Mouse (Mus musculus): ENCODE data around the gene Urgcp. TPM values are rescaled to one million over a fixed set of nuclear protein-coding genes. Genes with fewer than 3 reads are reported as not detected.

Urgcp gene
- polyA plus RNA-seq, 1 experiment = not detected

DNA sequence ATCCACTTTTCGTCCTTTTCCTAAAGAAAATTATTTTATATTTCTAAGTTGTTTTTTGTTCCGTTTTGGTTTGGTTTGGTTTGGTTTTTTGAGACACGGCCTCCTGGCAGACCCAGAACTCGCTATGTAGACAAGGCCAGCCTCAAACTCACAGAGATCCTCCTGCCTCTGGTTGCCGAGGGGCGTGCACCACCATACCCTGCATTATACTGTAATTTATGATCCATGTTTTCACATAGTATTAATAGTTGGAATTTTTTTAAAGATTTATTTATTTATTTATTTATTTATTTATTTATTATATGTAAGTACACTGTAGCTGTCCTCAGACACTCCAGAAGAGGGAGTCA lies 432 bp upstream of the Urgcp start:
- 0 out of 2 replicates have a peak, but pooled peaks cover 2% of the 10 kb centered on the region for H3K4me1 ChIP-seq (ENCODE audit: control insufficient read depth, insufficient read depth, low read length)
- no peak overlapping the region for H3K27ac ChIP-seq (ENCODE audit: insufficient read depth, low read depth, low read length)
- 14% methylated on average over 6 of the region's 6 CpGs for WGBS
- no peak for TF ChIP-seq POLR2A (IDR thresholded peaks at IDR 0.05; ENCODE audit: insufficient read depth, low read depth, low read length)
- TF ChIP-seq CTCF (IDR thresholded peaks at IDR 0.05; ENCODE audit: insufficient read depth, low read depth, low read length) = no peak
- H3K4me3 ChIP-seq (ENCODE audit: insufficient read depth, low read depth, low read length) = peak overlapping the region; percentile 98

DNA sequence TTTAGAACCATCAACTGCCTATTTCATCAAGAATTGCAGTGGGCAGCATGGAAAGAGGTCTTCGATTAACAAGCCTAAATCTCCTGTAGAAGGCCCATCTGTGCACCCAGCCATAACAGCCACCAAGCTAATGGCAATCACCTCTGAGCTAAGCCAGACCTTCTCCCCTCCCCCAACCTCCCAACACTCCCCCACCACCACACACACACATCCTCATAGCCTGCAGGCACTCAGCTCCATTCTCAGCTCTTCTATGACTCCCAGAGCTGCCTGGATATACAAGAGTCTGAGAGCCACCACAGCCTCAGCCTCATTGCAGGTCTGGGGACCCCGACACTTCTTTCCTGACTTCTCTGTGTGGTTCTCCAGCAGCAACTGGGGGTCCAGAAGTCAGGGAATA lies 8.4 kb downstream of the Urgcp start:
- 97% methylated on average over 2 of the region's 2 CpGs for WGBS
- H3K27ac ChIP-seq (ENCODE audit: insufficient read depth, low read depth, low read length) = no peak overlapping the region

DNA sequence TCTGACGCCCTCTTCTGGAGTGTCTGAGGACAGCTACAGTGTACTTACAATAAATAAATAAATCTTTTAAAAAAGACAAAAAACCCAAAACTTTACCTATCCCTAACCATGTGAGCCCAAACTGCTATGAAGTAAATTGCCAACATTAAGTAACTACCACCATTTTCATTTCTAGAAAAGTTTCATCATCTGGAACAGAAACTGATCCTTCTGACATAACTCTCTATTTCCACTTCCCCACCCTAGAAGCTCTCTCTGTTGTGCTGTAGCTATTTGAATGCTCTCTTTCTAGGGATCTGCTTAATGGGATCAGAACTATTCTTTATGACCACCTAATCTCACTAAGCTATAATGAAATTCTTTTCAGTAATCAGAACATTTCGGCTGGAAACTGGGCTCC lies 17.2 kb downstream of the Urgcp start:
- H3K4me1 ChIP-seq (ENCODE audit: control insufficient read depth, insufficient read depth, low read length) = peaks cover under 1% of the 10 kb centered on the region
- 58% methylated on average over 2 of the region's 2 CpGs for WGBS
- H3K4me3 ChIP-seq (ENCODE audit: insufficient read depth, low read depth, low read length) = no peak overlapping the region
- no peak overlapping the region for H3K27ac ChIP-seq (ENCODE audit: insufficient read depth, low read depth, low read length)
- TF ChIP-seq CTCF (IDR thresholded peaks at IDR 0.05; ENCODE audit: insufficient read depth, low read depth, low read length) (no peak), POLR2A (IDR thresholded peaks at IDR 0.05; ENCODE audit: insufficient read depth, low read depth, low read length) (no peak)

More for the DNA sequence above, 8.4 kb downstream of the Urgcp start:
- Histone ChIP-seq H3K4me1 (ENCODE audit: control insufficient read depth, insufficient read depth, low read length) (peaks cover 3% of the 10 kb centered on the region), H3K4me3 (ENCODE audit: insufficient read depth, low read depth, low read length) (no peak overlapping the region)
- TF ChIP-seq POLR2A (IDR thresholded peaks at IDR 0.05; ENCODE audit: insufficient read depth, low read depth, low read length) = no peak
- TF ChIP-seq CTCF (IDR thresholded peaks at IDR 0.05; ENCODE audit: insufficient read depth, low read depth, low read length) = no peak

DNA sequence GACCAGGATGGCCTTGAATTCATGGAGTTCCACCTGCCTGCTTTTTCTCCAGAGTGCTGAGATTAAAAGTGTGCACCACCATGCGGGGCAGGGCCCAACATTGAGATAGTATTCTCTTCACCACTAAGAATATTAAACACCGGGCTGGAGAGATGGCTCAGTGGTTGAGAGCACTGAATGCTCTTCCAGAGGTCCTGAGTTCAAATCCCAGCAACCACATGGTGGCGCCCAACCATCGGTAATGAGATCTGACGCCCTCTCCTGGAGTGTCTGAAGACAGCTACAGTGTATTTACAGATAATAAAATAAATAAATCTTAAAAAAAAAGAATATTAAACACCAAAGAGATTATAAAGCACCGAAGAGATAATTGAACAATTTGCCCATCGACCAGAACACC lies 20.1 kb downstream of the Urgcp start:
- H3K4me3 ChIP-seq (ENCODE audit: insufficient read depth, low read depth, low read length) = no peak overlapping the region
- no peak for TF ChIP-seq POLR2A (IDR thresholded peaks at IDR 0.05; ENCODE audit: insufficient read depth, low read depth, low read length)
- 73% methylated on average over 7 of the region's 7 CpGs for WGBS
- H3K4me1 ChIP-seq (ENCODE audit: control insufficient read depth, insufficient read depth, low read length) = peaks cover 8% of the 10 kb centered on the region
- no peak overlapping the region for H3K27ac ChIP-seq (ENCODE audit: insufficient read depth, low read depth, low read length)

DNA sequence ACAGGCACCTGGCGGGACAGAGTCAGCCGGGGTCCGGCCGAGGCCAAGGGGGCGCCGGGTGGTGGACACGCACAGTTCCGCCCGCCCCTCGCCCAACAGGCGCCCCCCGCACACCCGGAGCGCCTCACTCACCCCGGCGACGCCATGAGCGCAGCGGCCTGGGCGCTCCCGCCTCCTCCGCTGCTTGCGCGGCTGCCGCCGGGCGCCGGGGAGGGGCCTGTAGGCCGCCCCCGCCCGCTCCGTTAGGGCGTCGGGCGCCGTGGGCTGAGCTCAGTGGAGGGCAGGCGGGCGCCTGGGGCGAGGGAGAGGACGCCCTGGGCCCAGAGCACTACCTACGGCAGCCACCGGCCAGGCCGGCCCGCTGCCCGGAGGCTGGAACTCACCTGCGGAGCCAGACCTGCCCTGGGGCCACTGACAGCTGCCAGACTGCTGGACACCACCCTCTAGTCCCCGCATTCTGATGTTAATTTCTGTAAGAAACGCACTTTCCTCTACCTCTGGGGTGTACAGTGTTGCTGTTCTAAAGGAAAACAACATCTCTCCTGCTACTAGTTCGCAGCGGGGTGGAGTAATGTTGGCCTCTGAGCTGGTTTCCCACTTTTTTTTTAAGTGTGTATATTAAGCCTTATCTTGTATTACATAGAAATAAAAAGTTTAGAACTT lies 21.1 kb downstream of the Urgcp start:
- TF ChIP-seq POLR2A (IDR thresholded peaks at IDR 0.05; ENCODE audit: insufficient read depth, low read depth, low read length) (peak; percentile 67), CTCF (IDR thresholded peaks at IDR 0.05; ENCODE audit: insufficient read depth, low read depth, low read length) (no peak)
- WGBS = 1% methylated on average over 47 of the region's 50 CpGs
- Histone ChIP-seq H3K4me1 (ENCODE audit: control insufficient read depth, insufficient read depth, low read length) (peaks cover 8% of the 10 kb centered on the region), H3K4me3 (ENCODE audit: insufficient read depth, low read depth, low read length) (peak overlapping the region; percentile 69), H3K27ac (ENCODE audit: insufficient read depth, low read depth, low read length) (peak overlapping the region; percentile 73)

DNA sequence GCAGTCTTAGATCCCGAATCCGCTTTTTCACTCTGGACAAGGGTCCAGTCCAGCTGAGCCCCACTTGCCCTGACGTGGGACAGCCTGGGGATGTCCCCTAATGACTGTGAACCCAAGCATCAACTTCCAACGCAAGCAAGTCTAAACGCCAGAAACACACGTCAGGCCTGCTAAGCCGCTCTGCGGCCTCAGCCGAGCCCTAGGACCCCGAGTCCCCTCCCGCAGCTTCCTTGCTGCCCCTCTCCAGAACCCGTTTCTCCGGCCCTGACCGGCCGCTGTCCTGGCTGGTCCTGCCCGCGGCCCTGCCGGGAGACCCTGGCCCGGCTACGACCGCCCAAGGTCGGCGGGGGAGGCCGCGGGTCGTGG lies 21.6 kb downstream of the Urgcp start:
- H3K27ac ChIP-seq (ENCODE audit: insufficient read depth, low read depth, low read length) = peak overlapping the region; percentile 11; the same call in 1 of the 2 replicates
- WGBS = 1% methylated on average over 26 of the region's 26 CpGs
- peaks cover 8% of the 10 kb centered on the region for H3K4me1 ChIP-seq (ENCODE audit: control insufficient read depth, insufficient read depth, low read length)
- TF ChIP-seq POLR2A (IDR thresholded peaks at IDR 0.05; ENCODE audit: insufficient read depth, low read depth, low read length) (no peak), CTCF (IDR thresholded peaks at IDR 0.05; ENCODE audit: insufficient read depth, low read depth, low read length) (no peak)
- peak overlapping the region; percentile 69 for H3K4me3 ChIP-seq (ENCODE audit: insufficient read depth, low read depth, low read length)

DNA sequence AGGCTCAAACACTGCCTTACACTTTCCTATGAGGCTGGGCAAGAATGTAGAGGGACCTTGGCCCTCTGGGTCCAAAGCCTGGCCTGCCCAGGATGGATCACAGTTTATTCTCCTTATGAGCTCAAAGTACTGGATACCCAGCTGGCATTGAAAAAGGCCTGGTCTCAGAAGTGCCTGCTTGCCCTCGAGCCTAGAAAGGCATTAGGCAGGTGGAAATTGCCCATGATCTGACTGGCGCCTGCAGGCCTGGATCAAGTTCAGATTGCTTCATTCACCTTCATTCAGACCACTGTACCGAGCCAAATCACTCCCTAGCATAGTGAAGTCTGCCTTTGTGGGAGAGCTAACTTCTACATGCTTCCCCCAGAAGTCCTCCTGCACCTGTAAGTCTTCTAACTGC lies 22.3 kb downstream of the Urgcp start:
- H3K27ac ChIP-seq (ENCODE audit: insufficient read depth, low read depth, low read length) = no peak overlapping the region
- peak overlapping the region; percentile 36; the same call in 1 of the 2 replicates for H3K4me3 ChIP-seq (ENCODE audit: insufficient read depth, low read depth, low read length)

DNA sequence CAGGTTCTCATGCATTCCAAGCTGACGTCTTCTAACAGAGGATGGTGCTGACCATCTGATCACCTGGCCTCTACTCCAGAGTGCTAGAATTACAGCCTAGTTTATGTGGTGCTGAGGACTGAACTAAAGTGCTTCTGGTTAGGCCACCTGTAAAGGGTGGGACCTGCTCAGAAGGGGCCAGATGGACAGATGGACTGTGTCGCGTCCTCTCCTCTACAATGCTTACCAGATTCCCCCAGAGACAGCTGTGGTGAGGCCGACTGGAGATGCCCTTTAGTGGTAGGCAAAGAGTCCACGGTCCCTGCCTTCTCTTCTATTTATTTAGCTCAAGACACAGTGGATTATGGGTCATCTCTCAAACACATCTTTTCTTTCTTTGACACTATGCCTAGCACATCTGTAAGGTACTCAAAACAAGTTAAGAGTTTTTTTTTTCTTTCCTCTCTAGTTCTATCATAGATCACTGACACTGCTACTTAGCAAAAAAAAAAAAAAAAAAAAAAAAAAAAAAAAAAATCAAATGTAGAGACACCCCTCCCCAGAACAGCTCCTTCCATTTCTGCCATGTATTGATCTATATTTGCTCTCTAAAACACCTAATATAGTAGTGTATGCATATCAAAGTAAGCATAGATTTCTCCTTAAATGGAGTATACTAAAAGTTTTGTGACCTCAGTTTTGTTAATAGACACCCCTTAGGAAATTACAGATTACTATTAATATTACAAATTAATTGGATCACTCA lies 23.1 kb downstream of the Urgcp start:
- Histone ChIP-seq H3K4me1 (ENCODE audit: control insufficient read depth, insufficient read depth, low read length) (peaks cover 17% of the 10 kb centered on the region), H3K27ac (ENCODE audit: insufficient read depth, low read depth, low read length) (no peak overlapping the region), H3K4me3 (ENCODE audit: insufficient read depth, low read depth, low read length) (no peak overlapping the region)
- TF ChIP-seq CTCF (IDR thresholded peaks at IDR 0.05; ENCODE audit: insufficient read depth, low read depth, low read length) (no peak), POLR2A (IDR thresholded peaks at IDR 0.05; ENCODE audit: insufficient read depth, low read depth, low read length) (no peak)
- WGBS = 77% methylated on average over 5 of the region's 5 CpGs

More for the DNA sequence above, 22.3 kb downstream of the Urgcp start:
- peaks cover 11% of the 10 kb centered on the region for H3K4me1 ChIP-seq (ENCODE audit: control insufficient read depth, insufficient read depth, low read length)
- TF ChIP-seq POLR2A (IDR thresholded peaks at IDR 0.05; ENCODE audit: insufficient read depth, low read depth, low read length) = no peak
- TF ChIP-seq CTCF (IDR thresholded peaks at IDR 0.05; ENCODE audit: insufficient read depth, low read depth, low read length) = no peak
- 11% methylated on average over 3 of the region's 3 CpGs for WGBS

DNA sequence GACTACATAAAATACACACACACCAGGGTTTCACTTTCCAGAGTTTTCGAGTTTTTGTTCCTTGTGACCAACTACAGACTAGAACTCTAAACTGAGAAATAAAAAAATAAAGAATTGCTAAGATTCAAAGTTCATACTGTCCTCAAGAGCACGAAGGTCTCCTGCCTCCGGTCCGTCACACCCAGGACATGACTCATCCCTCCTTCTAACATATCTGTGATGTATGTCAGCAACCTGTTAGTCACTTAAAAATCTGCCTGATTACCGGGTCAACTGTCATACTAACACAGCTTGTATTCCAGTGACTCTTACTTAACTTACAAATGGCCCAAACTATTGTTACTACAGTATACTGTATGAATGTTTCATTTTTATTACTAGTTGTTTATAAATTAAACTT lies 25.0 kb downstream of the Urgcp start:
- TF ChIP-seq CTCF (IDR thresholded peaks at IDR 0.05; ENCODE audit: insufficient read depth, low read depth, low read length) (no peak), POLR2A (IDR thresholded peaks at IDR 0.05; ENCODE audit: insufficient read depth, low read depth, low read length) (no peak)
- H3K27ac ChIP-seq (ENCODE audit: insufficient read depth, low read depth, low read length) = no peak overlapping the region
- no peak overlapping the region for H3K4me3 ChIP-seq (ENCODE audit: insufficient read depth, low read depth, low read length)
- H3K4me1 ChIP-seq (ENCODE audit: control insufficient read depth, insufficient read depth, low read length) = peaks cover 29% of the 10 kb centered on the region
- 77% methylated on average over 5 of the region's 5 CpGs for WGBS
